Mouse (Mus musculus): Measurements from ENCODE around the gene Ywhag. TPM values are rescaled to one million over a fixed set of nuclear protein-coding genes. Genes with fewer than 3 reads are reported as not detected.

Ywhag gene
- polyA plus RNA-seq, 1 experiment, result 495 TPM

GRCm38 (mm10) chr5:135929685-135930424, 4.6 kb downstream of the Ywhag start:
- DNase-seq (ENCODE audit: low read depth), result no peak
- TF ChIP-seq POLR2A (IDR thresholded peaks at IDR 0.05; ENCODE audit: borderline replicate concordance, extremely low read depth, insufficient read depth, insufficient read length, poor library complexity, severe bottlenecking), result no peak
- no peak for TF ChIP-seq CTCF (IDR thresholded peaks at IDR 0.05; ENCODE audit: borderline replicate concordance, extremely low read depth, insufficient read depth, insufficient read length)

- TF ChIP-seq POLR2A (IDR thresholded peaks at IDR 0.05; ENCODE audit: borderline replicate concordance, extremely low read depth, insufficient read depth, insufficient read length, poor library complexity, severe bottlenecking) (no peak), CTCF (IDR thresholded peaks at IDR 0.05; ENCODE audit: borderline replicate concordance, extremely low read depth, insufficient read depth, insufficient read length) (no peak)
- DNase-seq (ENCODE audit: low read depth), result no peak
These were observed 10.5 kb downstream of the Ywhag start for GRCm38 (mm10) chr5:135923901-135924300.

- no peak for TF ChIP-seq POLR2A (IDR thresholded peaks at IDR 0.05; ENCODE audit: borderline replicate concordance, extremely low read depth, insufficient read depth, insufficient read length, poor library complexity, severe bottlenecking)
- TF ChIP-seq CTCF (IDR thresholded peaks at IDR 0.05; ENCODE audit: borderline replicate concordance, extremely low read depth, insufficient read depth, insufficient read length), result no peak
- DNase-seq (ENCODE audit: low read depth), result no peak
These were observed 14.5 kb downstream of the Ywhag start for GRCm38 (mm10) chr5:135919902-135920301.

- no peak for TF ChIP-seq CTCF (IDR thresholded peaks at IDR 0.05; ENCODE audit: borderline replicate concordance, extremely low read depth, insufficient read depth, insufficient read length)
- no peak for TF ChIP-seq POLR2A (IDR thresholded peaks at IDR 0.05; ENCODE audit: borderline replicate concordance, extremely low read depth, insufficient read depth, insufficient read length, poor library complexity, severe bottlenecking)
- no peak for DNase-seq (ENCODE audit: low read depth)
These were observed 15.8 kb downstream of the Ywhag start for GRCm38 (mm10) chr5:135918593-135918992.

GRCm38 (mm10) chr5:135918059-135918437, 16.4 kb downstream of the Ywhag start:
- no peak for DNase-seq (ENCODE audit: low read depth)
- TF ChIP-seq POLR2A (IDR thresholded peaks at IDR 0.05; ENCODE audit: borderline replicate concordance, extremely low read depth, insufficient read depth, insufficient read length, poor library complexity, severe bottlenecking) (no peak), CTCF (IDR thresholded peaks at IDR 0.05; ENCODE audit: borderline replicate concordance, extremely low read depth, insufficient read depth, insufficient read length) (no peak)

GRCm38 (mm10) chr5:135917327-135918058, 16.9 kb downstream of the Ywhag start:
- DNase-seq (ENCODE audit: low read depth), result no peak
- TF ChIP-seq CTCF (IDR thresholded peaks at IDR 0.05; ENCODE audit: borderline replicate concordance, extremely low read depth, insufficient read depth, insufficient read length), result peak; percentile 46; the same call in 1 of the 2 replicates
- no peak for TF ChIP-seq POLR2A (IDR thresholded peaks at IDR 0.05; ENCODE audit: borderline replicate concordance, extremely low read depth, insufficient read depth, insufficient read length, poor library complexity, severe bottlenecking)

GRCm38 (mm10) chr5:135916601-135917000, 17.8 kb downstream of the Ywhag start:
- TF ChIP-seq POLR2A (IDR thresholded peaks at IDR 0.05; ENCODE audit: borderline replicate concordance, extremely low read depth, insufficient read depth, insufficient read length, poor library complexity, severe bottlenecking) (no peak), CTCF (IDR thresholded peaks at IDR 0.05; ENCODE audit: borderline replicate concordance, extremely low read depth, insufficient read depth, insufficient read length) (no peak)
- DNase-seq (ENCODE audit: low read depth), result no peak

GRCm38 (mm10) chr5:135916051-135916565, 18.3 kb downstream of the Ywhag start:
- DNase-seq (ENCODE audit: low read depth), result no peak
- TF ChIP-seq CTCF (IDR thresholded peaks at IDR 0.05; ENCODE audit: borderline replicate concordance, extremely low read depth, insufficient read depth, insufficient read length) (no peak), POLR2A (IDR thresholded peaks at IDR 0.05; ENCODE audit: borderline replicate concordance, extremely low read depth, insufficient read depth, insufficient read length, poor library complexity, severe bottlenecking) (no peak)

GRCm38 (mm10) chr5:135914156-135914555, 20.3 kb downstream of the Ywhag start:
- DNase-seq (ENCODE audit: low read depth), result no peak
- TF ChIP-seq POLR2A (IDR thresholded peaks at IDR 0.05; ENCODE audit: borderline replicate concordance, extremely low read depth, insufficient read depth, insufficient read length, poor library complexity, severe bottlenecking) (no peak), CTCF (IDR thresholded peaks at IDR 0.05; ENCODE audit: borderline replicate concordance, extremely low read depth, insufficient read depth, insufficient read length) (no peak)

- DNase-seq (ENCODE audit: low read depth), result no peak
- TF ChIP-seq CTCF (IDR thresholded peaks at IDR 0.05; ENCODE audit: borderline replicate concordance, extremely low read depth, insufficient read depth, insufficient read length) (no peak), POLR2A (IDR thresholded peaks at IDR 0.05; ENCODE audit: borderline replicate concordance, extremely low read depth, insufficient read depth, insufficient read length, poor library complexity, severe bottlenecking) (no peak)
These were observed 21.2 kb downstream of the Ywhag start for GRCm38 (mm10) chr5:135913201-135913600.

GRCm38 (mm10) chr5:135911633-135912220, 22.7 kb downstream of the Ywhag start:
- TF ChIP-seq CTCF (IDR thresholded peaks at IDR 0.05; ENCODE audit: borderline replicate concordance, extremely low read depth, insufficient read depth, insufficient read length), result no peak
- TF ChIP-seq POLR2A (IDR thresholded peaks at IDR 0.05; ENCODE audit: borderline replicate concordance, extremely low read depth, insufficient read depth, insufficient read length, poor library complexity, severe bottlenecking), result no peak
- no peak for DNase-seq (ENCODE audit: low read depth)

Data from brain, embryonic 14.5 days (tissue).